Mouse (Mus musculus) heart, embryonic 11.5 days (tissue): ENCODE measurements at regions not wholly inside any gene's neighbourhood (a gene's known extent, or its start where the extent isn't known, plus 50 kb on each side); places are given as distances from the start of the nearest gene placed in this dataset.

Experiments used
- ATAC-seq: fragments of 200-750 bp; cut with Nextera tagmentation; replicated peaks from 2 replicates; pipeline ENCODE4 v1.8.0; 2017; ENCODE audit warnings: moderate library complexity; ENCODE audit not compliant: insufficient number of reproducible peaks, low FRiP score, low TSS enrichment
- H3K27ac ChIP-seq: fragments of 300-500 bp; sonication (generic); 2 replicates; pipeline ENCODE4 v1.5.1; 2014; ENCODE audit warnings: mild to moderate bottlenecking, low read depth, low read length
- H3K27me3 ChIP-seq: fragments of 300-500 bp; sonication (generic); 2 replicates; pipeline ENCODE4 v1.6.1; 2014; ENCODE audit warnings: mild to moderate bottlenecking, low read length, mixed read lengths; ENCODE audit not compliant: control insufficient read depth, insufficient read depth
- H3K36me3 ChIP-seq: fragments of 300-500 bp; sonication (generic); 2 replicates; pipeline ENCODE4 v1.6.1; 2014; ENCODE audit warnings: mild to moderate bottlenecking, low read length, moderate library complexity, mixed read lengths; ENCODE audit not compliant: control insufficient read depth, insufficient read depth
- H3K4me1 ChIP-seq: fragments of 300-500 bp; sonication (generic); 2 replicates; pipeline ENCODE4 v1.6.1; 2014; ENCODE audit warnings: low read length; ENCODE audit not compliant: control insufficient read depth, insufficient read depth
- H3K4me2 ChIP-seq: fragments of 300-500 bp; sonication (generic); 2 replicates; pipeline ENCODE4 v1.6.1; 2014; ENCODE audit warnings: mild to moderate bottlenecking, moderate library complexity
- H3K4me3 ChIP-seq: fragments of 300-500 bp; sonication (generic); 2 replicates; pipeline ENCODE4 v1.5.1; 2014; ENCODE audit warnings: low read depth, low read length
- H3K9ac ChIP-seq: fragments of 300-500 bp; sonication (generic); 2 replicates; pipeline ENCODE4 v1.6.1; 2014; ENCODE audit warnings: mild to moderate bottlenecking, low read depth, low read length, moderate library complexity
- H3K9me3 ChIP-seq: fragments of 300-500 bp; sonication (generic); replicated peaks from 2 replicates; pipeline ENCODE4 v1.6.1; 2016; ENCODE audit warnings: low read length; ENCODE audit not compliant: control insufficient read depth
- WGBS: fragments of 180-500 bp; shearing (Covaris S2); extraction: QIAGEN DNeasy Blood & Tissue Kit; methylation state at CpG from one replicate; pipeline ENCODE4 v1.1.7; 2014; ENCODE audit not compliant: insufficient replicate concordance; 5-methylcytosine and 5-hydroxymethylcytosine counted together

DNA sequence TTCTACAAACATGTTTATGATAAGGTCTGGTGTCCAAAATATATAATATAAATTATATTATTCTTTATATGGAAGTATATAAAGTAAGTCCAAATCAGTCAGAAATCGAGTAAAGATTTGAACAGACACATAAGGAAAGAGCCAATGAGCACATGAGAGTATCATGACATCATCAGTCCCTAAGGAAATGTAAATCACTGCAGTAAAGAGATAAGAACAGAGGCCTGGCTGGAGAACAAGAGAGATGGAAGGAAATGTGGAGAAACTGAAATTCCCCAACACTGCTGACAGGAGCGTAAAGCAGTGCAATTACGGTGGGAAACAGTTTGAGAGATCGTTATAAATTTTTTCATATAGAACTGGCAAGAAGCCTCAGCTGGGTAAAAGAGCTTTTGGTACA is 306.2 kb upstream of the Tbx3 start:
- Histone ChIP-seq H3K4me2 (no peak overlapping the region), H3K4me3 (no peak overlapping the region), H3K27me3 (no peaks in the 10 kb centered on the region), H3K9ac (no peak overlapping the region), H3K27ac (no peak overlapping the region), H3K4me1 (no peaks in the 10 kb centered on the region), H3K9me3 (no peaks in the 10 kb centered on the region), H3K36me3 (no peaks in the 10 kb centered on the region)
- no peak for ATAC-seq
- WGBS, result 46% methylated on average over 4 of the region's 4 CpGs

DNA sequence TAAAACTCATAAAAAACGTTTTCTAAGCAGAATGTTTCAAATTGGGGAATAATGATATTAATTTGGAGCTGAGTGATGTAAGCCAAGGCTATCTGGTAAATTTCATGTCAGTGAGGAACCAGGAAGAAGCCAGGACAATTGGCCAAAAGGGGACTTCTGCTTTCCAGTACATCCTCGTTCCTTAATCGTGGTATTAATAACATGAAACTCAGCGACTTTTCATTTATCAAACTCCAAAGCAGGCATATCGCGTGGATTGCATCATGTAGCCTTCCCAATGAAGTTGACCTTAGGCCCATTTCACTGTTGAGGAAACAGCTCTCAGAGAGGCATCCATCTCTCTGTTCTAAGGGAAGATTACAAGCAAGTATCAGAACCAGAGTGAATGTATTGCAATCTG is 305.3 kb upstream of the Tbx3 start:
- H3K9ac ChIP-seq, result no peak overlapping the region
- H3K36me3 ChIP-seq, result no peaks in the 10 kb centered on the region
- H3K27ac ChIP-seq, result no peak overlapping the region
- H3K9me3 ChIP-seq, result no peaks in the 10 kb centered on the region
- ATAC-seq, result no peak
- H3K4me3 ChIP-seq, result no peak overlapping the region
- H3K4me1 ChIP-seq, result no peaks in the 10 kb centered on the region
- WGBS, result 75% methylated on average over 6 of the region's 6 CpGs
- H3K4me2 ChIP-seq, result no peak overlapping the region
- no peaks in the 10 kb centered on the region for H3K27me3 ChIP-seq

DNA sequence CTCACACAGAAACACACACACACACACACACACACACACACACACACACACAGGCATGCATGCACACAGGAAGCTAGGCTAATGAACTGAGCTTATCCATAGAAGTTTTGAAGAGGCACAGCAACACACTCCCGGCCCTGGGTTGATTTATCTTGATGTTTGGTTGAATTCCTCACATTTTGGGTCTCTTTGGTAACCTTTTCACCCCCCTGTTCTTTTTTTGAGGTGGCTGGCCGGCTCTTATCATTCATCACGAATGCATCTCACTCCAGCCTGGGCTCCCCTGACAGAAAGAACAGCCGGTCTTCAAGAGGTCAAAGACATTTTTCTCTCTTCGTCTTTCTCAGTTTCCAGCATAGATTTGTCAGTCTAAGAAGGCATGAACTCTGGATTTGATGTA is 304.2 kb upstream of the Tbx3 start:
- ATAC-seq, result no peak
- Histone ChIP-seq H3K4me1 (no peaks in the 10 kb centered on the region), H3K9ac (no peak overlapping the region), H3K27me3 (no peaks in the 10 kb centered on the region), H3K4me3 (no peak overlapping the region), H3K9me3 (no peaks in the 10 kb centered on the region), H3K36me3 (no peaks in the 10 kb centered on the region), H3K27ac (no peak overlapping the region), H3K4me2 (no peak overlapping the region)
- WGBS, result 23% methylated on average over 5 of the region's 5 CpGs

DNA sequence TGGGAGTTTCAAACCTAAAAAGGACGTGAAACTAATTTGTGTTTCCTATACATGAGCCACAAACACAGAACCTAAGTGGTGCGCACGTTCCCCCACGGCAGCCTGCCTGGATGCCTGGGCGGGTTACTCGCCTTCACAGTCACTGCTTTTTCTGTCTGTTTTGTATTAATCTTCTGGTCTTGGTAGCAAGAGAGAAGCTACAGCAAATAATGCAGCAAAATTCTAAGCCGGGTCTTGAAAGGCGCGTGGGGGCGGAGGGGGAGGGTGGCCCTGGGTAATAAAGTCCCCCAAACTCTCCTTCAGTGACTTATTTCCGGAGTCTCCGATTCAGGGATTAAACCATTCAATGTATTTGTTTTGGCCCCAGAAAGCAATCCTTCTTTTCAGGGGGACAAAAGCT is 300.0 kb upstream of the Tbx3 start:
- H3K9ac ChIP-seq, result no peak overlapping the region
- H3K4me1 ChIP-seq, result no peaks in the 10 kb centered on the region
- no peaks in the 10 kb centered on the region for H3K36me3 ChIP-seq
- no peak overlapping the region for H3K27ac ChIP-seq
- ATAC-seq, result no peak
- no peaks in the 10 kb centered on the region for H3K27me3 ChIP-seq
- H3K4me3 ChIP-seq, result no peak overlapping the region
- H3K4me2 ChIP-seq, result no peak overlapping the region
- no peaks in the 10 kb centered on the region for H3K9me3 ChIP-seq
- 80% methylated on average over 12 of the region's 12 CpGs for WGBS

DNA sequence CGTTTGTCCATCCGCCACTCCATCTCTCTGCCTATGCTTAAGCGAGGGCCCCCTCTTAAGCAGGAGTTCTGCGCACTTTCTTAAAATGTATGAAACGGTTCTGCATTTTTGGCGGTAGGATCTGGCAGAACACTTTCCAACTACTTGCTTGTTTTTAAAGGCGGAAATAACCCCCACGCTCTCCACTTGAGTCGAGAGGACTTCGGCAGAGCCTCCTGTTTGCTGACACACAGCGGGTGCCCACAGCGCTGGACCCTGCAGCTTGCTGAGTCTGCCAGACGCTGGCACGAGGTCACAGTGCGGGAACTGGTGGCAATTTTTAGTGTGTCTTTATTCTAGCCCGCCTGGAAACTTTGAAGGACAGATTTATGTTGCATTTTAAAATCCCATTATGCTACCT is 299.5 kb upstream of the Tbx3 start:
- Histone ChIP-seq H3K9ac (no peak overlapping the region), H3K9me3 (no peaks in the 10 kb centered on the region), H3K27ac (no peak overlapping the region), H3K4me1 (no peaks in the 10 kb centered on the region), H3K27me3 (no peaks in the 10 kb centered on the region), H3K4me3 (no peak overlapping the region), H3K4me2 (peak overlapping the region; percentile 1; the same call in 1 of the 2 replicates), H3K36me3 (no peaks in the 10 kb centered on the region)
- 40% methylated on average over 16 of the region's 16 CpGs for WGBS
- no peak for ATAC-seq

DNA sequence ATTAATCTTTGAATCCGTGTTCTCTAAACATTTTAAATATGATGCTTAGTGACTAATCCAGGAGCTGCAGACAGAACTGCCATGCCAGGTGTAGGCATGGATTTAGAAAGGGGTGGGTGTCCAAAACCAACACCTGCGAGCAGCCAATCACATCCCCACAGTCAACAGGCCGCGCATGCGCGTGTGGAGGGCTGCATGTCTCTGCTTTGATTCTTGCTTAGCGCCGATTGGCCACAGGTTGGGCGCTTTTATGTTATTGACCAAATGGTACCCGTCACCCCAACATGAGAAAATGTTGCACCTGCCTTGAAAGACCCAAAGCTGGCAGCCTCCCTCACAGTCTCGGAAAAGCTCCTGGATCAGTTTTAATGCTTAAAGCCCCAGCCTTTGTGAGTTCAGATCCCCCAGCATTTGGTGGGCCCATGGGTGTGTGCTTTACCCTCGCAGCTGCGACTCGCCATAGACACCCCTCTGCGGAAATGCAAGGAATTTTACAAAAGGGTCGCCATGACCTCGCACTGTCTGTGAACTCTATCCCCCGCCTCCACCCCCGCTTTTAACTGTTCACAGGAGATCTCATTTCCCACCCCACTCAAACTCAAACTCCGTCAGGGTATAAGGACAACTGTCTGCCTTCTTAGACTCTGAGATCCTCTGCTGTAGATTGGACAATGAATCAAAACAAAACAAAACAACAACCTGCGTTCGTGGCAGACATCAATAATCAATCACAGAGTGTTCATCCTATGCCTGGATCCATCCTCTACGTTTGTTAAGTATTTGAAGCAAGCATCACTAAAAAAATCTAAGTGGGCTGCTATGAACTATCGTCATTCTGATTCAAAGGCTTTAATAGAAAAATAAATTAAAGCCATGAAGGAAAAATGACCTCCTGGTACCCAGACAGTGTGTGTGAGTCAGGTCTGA is 296.4 kb upstream of the Tbx3 start:
- Histone ChIP-seq H3K4me2 (no peak overlapping the region), H3K4me1 (no peaks in the 10 kb centered on the region), H3K9me3 (no peaks in the 10 kb centered on the region), H3K27ac (no peak overlapping the region), H3K36me3 (no peaks in the 10 kb centered on the region), H3K27me3 (peaks cover 3% of the 10 kb centered on the region; the same call in 1 of the 2 replicates), H3K9ac (no peak overlapping the region), H3K4me3 (no peak overlapping the region)
- 81% methylated on average over 24 of the region's 24 CpGs for WGBS
- ATAC-seq, result no peak

DNA sequence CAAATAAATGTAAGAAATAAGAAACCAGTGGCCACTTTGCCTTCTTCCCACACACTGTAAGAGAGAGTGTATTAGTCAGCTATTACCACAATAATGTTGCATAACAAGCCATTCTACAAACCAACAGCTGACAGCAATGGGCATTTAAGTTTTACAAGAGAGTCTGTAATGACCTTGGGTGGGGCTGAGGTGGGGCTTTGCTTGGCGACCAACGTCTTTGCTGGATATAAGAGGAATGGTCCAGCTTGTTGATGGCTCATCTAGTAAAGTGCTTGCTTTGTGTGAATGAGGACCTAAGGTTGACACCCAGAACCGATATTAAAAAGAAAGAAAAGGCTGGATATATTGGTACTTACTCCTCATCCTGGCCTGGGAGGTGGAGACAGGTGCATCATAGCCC is 295.6 kb upstream of the Tbx3 start:
- Histone ChIP-seq H3K27me3 (peaks cover 3% of the 10 kb centered on the region; the same call in 1 of the 2 replicates), H3K27ac (no peak overlapping the region), H3K4me1 (no peaks in the 10 kb centered on the region), H3K4me3 (no peak overlapping the region), H3K4me2 (no peak overlapping the region), H3K36me3 (no peaks in the 10 kb centered on the region), H3K9me3 (no peaks in the 10 kb centered on the region), H3K9ac (no peak overlapping the region)
- WGBS, result 82% methylated on average over 3 of the region's 3 CpGs
- no peak for ATAC-seq

DNA sequence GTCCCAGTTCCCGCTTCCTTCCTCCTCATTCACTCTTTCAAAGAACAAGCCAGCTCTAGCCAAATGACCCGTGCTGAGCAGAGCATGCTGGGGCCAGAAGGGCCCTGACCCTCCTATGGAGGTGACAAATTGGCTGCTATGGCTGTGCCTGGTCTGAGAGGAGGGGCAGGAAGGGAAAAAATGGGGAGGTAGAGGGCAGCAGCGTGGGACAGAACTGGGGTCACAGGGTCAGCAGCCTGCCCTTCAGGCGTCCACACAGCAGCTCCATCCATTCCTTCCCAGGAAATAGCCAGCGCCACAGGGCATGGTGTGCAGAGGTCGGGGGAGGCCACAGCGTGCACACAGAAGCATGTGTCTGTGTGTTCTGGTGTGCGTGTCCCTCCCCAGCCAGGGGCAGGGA is 292.2 kb upstream of the Tbx3 start:
- no peak overlapping the region for H3K27ac ChIP-seq
- peaks cover 3% of the 10 kb centered on the region; the same call in 1 of the 2 replicates for H3K27me3 ChIP-seq
- no peak for ATAC-seq
- 41% methylated on average over 8 of the region's 8 CpGs for WGBS
- no peak overlapping the region for H3K9ac ChIP-seq
- no peak overlapping the region for H3K4me2 ChIP-seq
- 0 out of 2 replicates have a peak, but pooled peaks cover 2% of the 10 kb centered on the region for H3K9me3 ChIP-seq
- H3K4me3 ChIP-seq, result no peak overlapping the region
- peaks cover 5% of the 10 kb centered on the region; the same call in 1 of the 2 replicates for H3K4me1 ChIP-seq
- no peaks in the 10 kb centered on the region for H3K36me3 ChIP-seq
